Mouse (Mus musculus): ENCODE measurements around the gene Slc15a5. TPM values are rescaled to one million over a fixed set of nuclear protein-coding genes. Genes with fewer than 3 reads are reported as not detected.

Gene Slc15a5
- total RNA-seq, 2 experiments from 2014 or later = not detected

GRCm38 (mm10) chr6:137960023-137960778 lies 119.5 kb downstream of the Slc15a5 start:
- no peak for DNase-seq

GRCm38 (mm10) chr6:137957630-137958029 lies 122.1 kb downstream of the Slc15a5 start:
- no peak for DNase-seq

GRCm38 (mm10) chr6:137956783-137957429 lies 122.8 kb downstream of the Slc15a5 start:
- no peak for DNase-seq

- DNase-seq = no peak
Observed at GRCm38 (mm10) chr6:137946520-137946919, 133.2 kb downstream of the Slc15a5 start.

- DNase-seq = no peak
Observed at GRCm38 (mm10) chr6:137940374-137941218, 139.1 kb downstream of the Slc15a5 start.

GRCm38 (mm10) chr6:137937541-137937940 lies 142.2 kb downstream of the Slc15a5 start:
- DNase-seq = no peak

- DNase-seq = no peak
Observed at GRCm38 (mm10) chr6:137936268-137936667, 143.4 kb downstream of the Slc15a5 start.

GRCm38 (mm10) chr6:137935857-137936256 lies 143.9 kb downstream of the Slc15a5 start:
- no peak for DNase-seq

- DNase-seq = peak; percentile 14
Observed at GRCm38 (mm10) chr6:137935341-137935740, 144.4 kb downstream of the Slc15a5 start.

GRCm38 (mm10) chr6:137934545-137935298 lies 145.0 kb downstream of the Slc15a5 start:
- DNase-seq = no peak

Other genes starting within 250 kb of the Slc15a5 start
- 10 to 100 TPM; 12.9 to 13.9 TPM for gene Mgst1, start 60.4 kb upstream of the Slc15a5 start, total RNA-seq (2021)